Comparison of ENCODE assay signal across 8 mouse cellular contexts in genomic region chr17:29886655-29887251, GRCm38 (mm10).
DNase-seq lines count a peak whose midpoint lies in the region; ATAC-seq and TF ChIP-seq lines count a peak whose summit lies in the region.

No protein-coding gene starts in this region.

- DNase-seq in heart, embryonic 10.5 days (ENCODE audit: low spot score) = no peak
- DNase-seq in heart, adult 9 months (ENCODE audit: low spot score in 2 of 2) = no peak
- DNase-seq in CD4-positive helper T cell, adult 2 months (ENCODE audit: low read depth, low spot score) = peak; percentile 27
- peak; percentile 71 for DNase-seq in brain, embryonic 14.5 days (ENCODE audit: low read depth)
- peak; percentile 27 to 51 for DNase-seq in heart, postnatal 10 days
- DNase-seq in limb, embryonic 14.5 days (ENCODE audit: low spot score) = peak; percentile 12
- no peak for DNase-seq in cerebellum, adult 11-12 months

- H3K9ac ChIP-seq in limb, embryonic 14.5 days (ENCODE audit: low read depth, low read length, severe bottlenecking) = peak overlapping the region; percentile 68
- peak overlapping the region; percentile 81 for H3K9ac ChIP-seq in neural tube, embryonic 13.5 days

- peaks cover 40% of the 10 kb centered on the region for H3K4me1 ChIP-seq in heart, embryonic 10.5 days
- H3K4me1 ChIP-seq in limb, embryonic 14.5 days (ENCODE audit: control insufficient read depth, insufficient read depth, low read length) = peaks cover 17% of the 10 kb centered on the region
- peaks cover 74% of the 10 kb centered on the region for H3K4me1 ChIP-seq in neural tube, embryonic 13.5 days (replicated peaks)

- peaks cover 85% of the 10 kb centered on the region for H3K27me3 ChIP-seq in heart, embryonic 10.5 days (ENCODE audit: insufficient read depth, poor library complexity, severe bottlenecking)
- H3K27me3 ChIP-seq in limb, embryonic 14.5 days (ENCODE audit: control insufficient read depth, insufficient read depth, low read length) = peaks cover 28% of the 10 kb centered on the region
- peaks cover 48% of the 10 kb centered on the region for H3K27me3 ChIP-seq in neural tube, embryonic 13.5 days

- H3K4me3 ChIP-seq in heart, embryonic 10.5 days = peak overlapping the region; percentile 74
- peak overlapping the region; percentile 65 for H3K4me3 ChIP-seq in limb, embryonic 14.5 days (replicated peaks; ENCODE audit: low read length)
- H3K4me3 ChIP-seq in neural tube, embryonic 13.5 days = peak overlapping the region; percentile 67

- under 1% methylated on average over 39 of the region's 39 CpGs for WGBS in heart, embryonic 10.5 days
- WGBS in limb, embryonic 14.5 days = under 1% methylated on average over 22 of the region's 39 CpGs
- under 1% methylated on average over 39 of the region's 39 CpGs for WGBS in neural tube, embryonic 13.5 days

- ATAC-seq in limb, embryonic 14.5 days (ENCODE audit: low FRiP score, low read depth) = 0 out of 2 replicates have a peak, but pooled peaks have one; percentile 5
- ATAC-seq in neural tube, embryonic 13.5 days (ENCODE audit: low read depth) = 0 out of 2 replicates have a peak, but pooled peaks have one; percentile 4

- no peak for TF ChIP-seq CTCF in brain, embryonic 14.5 days (IDR thresholded peaks at IDR 0.05; ENCODE audit: borderline replicate concordance, extremely low read depth, insufficient read depth, insufficient read length)

- H3K36me3 ChIP-seq in heart, embryonic 10.5 days = no peaks in the 10 kb centered on the region
- no peaks in the 10 kb centered on the region for H3K36me3 ChIP-seq in limb, embryonic 14.5 days (ENCODE audit: control insufficient read depth, insufficient read depth, low read length)
- H3K36me3 ChIP-seq in neural tube, embryonic 13.5 days = no peaks in the 10 kb centered on the region

- peak overlapping the region; percentile 93 for H3K4me2 ChIP-seq in limb, embryonic 14.5 days (replicated peaks; ENCODE audit: low read depth, low read length, severe bottlenecking)
- peak overlapping the region; percentile 98 for H3K4me2 ChIP-seq in neural tube, embryonic 13.5 days

- intact Hi-C loops in heart, postnatal 10 days (cut with DNase I) = no loop called here

- H3K27ac ChIP-seq in heart, embryonic 10.5 days = peak overlapping the region; percentile 81
- no peak overlapping the region for H3K27ac ChIP-seq in limb, embryonic 14.5 days (replicated peaks; ENCODE audit: low read depth, low read length)
- peak overlapping the region; percentile 85 for H3K27ac ChIP-seq in neural tube, embryonic 13.5 days (replicated peaks)

- no peak for TF ChIP-seq POLR2A in brain, embryonic 14.5 days (IDR thresholded peaks at IDR 0.05; ENCODE audit: borderline replicate concordance, extremely low read depth, insufficient read depth, insufficient read length, poor library complexity, severe bottlenecking)
- TF ChIP-seq POLR2A in limb, embryonic 14.5 days (IDR thresholded peaks at IDR 0.05; ENCODE audit: borderline replicate concordance, extremely low read depth, insufficient read depth, insufficient read length) = no peak

- H3K9me3 ChIP-seq in heart, embryonic 10.5 days = no peaks in the 10 kb centered on the region
- H3K9me3 ChIP-seq in limb, embryonic 14.5 days (ENCODE audit: control insufficient read depth, low read length) = no peaks in the 10 kb centered on the region
- no peaks in the 10 kb centered on the region for H3K9me3 ChIP-seq in neural tube, embryonic 13.5 days

Comparison
In these comparisons a context has a peak if more than half of its experiments do, and no peak if none do; other contexts are left out.
1. DNase-seq: peak in CD4-positive helper T cell, adult 2 months (single experiment), brain, embryonic 14.5 days (single experiment), heart, postnatal 10 days (2 of 2) and limb, embryonic 14.5 days (single experiment); none in heart, embryonic 10.5 days (single experiment), heart, adult 9 months (0 of 2) and cerebellum, adult 11-12 months (single experiment).
2. Peak in every context shown above with its lines, with median percentiles within 50 percentile points of each other: H3K4me3 ChIP-seq.